Mouse (Mus musculus): ENCODE results near the gene Olfr785. TPM values are rescaled to one million over a fixed set of nuclear protein-coding genes. Genes with fewer than 3 reads are reported as not detected.
"Not testable (repeated sequence)": the region's sequence is repeated elsewhere in the genome, so short reads cannot be mapped to it uniquely, and the experiment has no call there.

The Olfr785 gene
- total RNA-seq (2015; ENCODE audit: low replicate concordance), result not detected in 2 replicates
- total RNA-seq (2017; ENCODE audit: low replicate concordance), result not detected in 2 replicates

DNA sequence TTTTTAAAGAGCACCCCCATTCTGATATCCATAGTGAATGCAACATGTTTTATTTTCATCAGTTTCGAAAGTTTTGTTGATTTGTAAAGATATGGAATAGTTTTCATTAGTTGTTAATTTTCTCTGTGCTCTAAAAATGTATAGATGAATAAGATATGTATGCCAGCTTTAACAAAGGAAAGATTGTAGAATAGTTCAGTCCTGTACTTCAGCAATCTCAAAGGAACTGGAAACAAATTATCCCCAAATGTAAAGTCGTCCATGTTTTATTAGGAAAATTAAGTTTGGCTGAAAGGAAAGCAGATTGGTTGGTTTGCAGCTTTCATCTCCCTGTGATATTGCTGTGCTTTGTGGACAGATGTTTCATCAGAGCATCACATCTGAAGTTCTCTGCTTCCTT is at the start of gene Olfr785:
Gene Olfr785, plus strand, starts transcription at position 301 of the 400 bp plus-strand sequence.
- no peak for ATAC-seq (replicated peaks; ENCODE audit: low FRiP score, poor library complexity, severe bottlenecking)

DNA sequence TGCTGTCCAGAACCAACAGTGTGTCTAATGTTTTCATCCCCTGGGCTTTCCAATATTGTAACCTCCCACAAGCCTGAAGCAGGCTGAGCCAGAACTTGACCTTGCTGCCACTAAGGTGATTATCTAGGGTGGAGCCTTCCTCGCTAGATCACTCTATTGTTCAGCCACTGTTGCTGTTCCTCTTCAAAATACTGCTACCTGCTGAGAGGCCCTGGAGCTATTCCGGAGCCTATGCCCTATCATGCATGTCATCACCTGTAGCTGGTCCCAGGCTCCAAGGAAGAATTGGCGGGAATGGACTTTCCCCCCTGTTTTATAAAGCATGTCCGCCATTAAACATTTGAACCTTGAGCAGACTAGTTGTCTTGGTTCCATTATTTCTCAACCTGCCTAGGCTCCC is 48.7 kb upstream of the Olfr785 start:
- ATAC-seq (replicated peaks; ENCODE audit: low FRiP score, poor library complexity, severe bottlenecking), result not testable (repeated sequence)

DNA sequence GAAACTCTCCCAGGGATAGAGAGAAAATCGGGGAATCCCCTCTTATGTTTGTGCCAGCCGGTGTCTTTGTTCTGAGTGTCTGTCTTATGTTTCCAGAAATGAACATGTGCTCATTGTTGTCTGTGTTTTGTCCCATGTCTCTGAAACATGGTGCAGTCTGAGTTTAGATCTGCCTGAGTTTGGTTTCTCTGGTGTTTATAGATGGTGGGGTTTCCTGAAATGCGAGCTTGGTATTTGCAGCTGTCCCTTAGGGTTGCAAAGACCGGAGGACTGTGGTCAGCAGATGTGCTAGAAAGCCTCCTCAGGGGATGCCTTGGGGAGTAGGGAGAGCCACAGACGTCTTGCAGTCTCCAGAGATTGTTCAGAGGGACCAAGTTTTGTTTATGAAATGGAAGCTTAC is 47.9 kb upstream of the Olfr785 start:
- no peak for ATAC-seq (replicated peaks; ENCODE audit: low FRiP score, poor library complexity, severe bottlenecking)

DNA sequence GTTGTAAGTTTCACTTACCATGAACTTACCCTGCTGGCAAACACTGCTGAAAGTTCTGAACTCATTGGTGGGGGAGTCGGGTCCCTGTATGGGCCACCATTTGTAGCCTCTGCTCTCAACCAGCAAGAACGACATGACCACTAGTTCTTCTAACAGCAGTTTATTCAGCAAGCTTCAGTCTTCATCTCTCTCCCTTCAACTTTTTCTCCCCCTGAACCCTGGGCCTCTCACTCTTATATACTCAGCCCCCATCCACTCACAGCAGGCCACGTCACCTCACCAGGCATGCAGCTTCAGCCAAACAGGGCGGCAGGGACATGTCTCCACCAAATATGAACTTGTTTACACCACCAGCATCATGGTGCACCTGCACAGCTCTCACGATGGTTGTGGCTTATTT is 31.2 kb upstream of the Olfr785 start:
- ATAC-seq (replicated peaks; ENCODE audit: low FRiP score, poor library complexity, severe bottlenecking), result not testable (repeated sequence)

DNA sequence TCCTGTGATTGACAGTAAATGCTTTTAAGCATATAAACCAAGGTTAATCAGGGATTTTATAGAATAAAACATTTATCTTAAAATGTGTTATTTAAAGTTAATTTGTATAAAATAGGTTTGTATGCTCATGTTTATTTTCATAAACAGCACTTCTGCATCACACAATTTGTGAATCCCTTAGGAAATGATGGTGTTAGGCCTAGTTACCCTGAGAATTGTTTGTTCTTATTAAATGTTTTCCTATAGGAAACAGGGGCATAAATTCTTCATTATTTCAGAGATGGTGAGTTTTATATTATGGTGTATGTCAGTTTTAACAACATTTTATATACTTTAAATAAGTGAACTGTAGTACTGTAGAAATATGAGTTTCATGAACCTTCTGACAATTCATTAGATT is 21.4 kb upstream of the Olfr785 start, which contains the start of gene Olfr784:
Gene Olfr784, plus strand, starts transcription at position 301 of the 400 bp plus-strand sequence.
- ATAC-seq (replicated peaks; ENCODE audit: low FRiP score, poor library complexity, severe bottlenecking), result no peak

DNA sequence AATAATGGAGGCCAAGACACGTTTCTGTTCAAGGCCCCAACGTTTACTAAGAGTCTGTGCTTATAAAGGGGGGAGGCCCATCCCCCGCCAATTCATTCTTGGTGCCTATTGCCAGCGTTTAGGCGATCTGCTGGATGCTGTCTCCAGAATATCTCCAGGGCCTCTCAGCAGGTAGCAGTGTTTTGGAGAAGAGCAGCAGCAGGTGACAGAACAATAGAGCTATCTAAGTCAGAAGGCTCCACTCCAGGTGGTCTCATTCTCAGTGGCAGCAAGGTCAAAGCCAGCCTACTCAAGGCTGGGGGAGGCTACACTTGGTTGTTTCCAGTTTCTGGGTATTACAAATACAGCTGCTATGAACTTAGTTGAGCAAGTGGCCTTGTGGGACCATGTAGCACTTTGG is 4.3 kb upstream of the Olfr785 start:
- ATAC-seq (replicated peaks; ENCODE audit: low FRiP score, poor library complexity, severe bottlenecking), result no peak

DNA sequence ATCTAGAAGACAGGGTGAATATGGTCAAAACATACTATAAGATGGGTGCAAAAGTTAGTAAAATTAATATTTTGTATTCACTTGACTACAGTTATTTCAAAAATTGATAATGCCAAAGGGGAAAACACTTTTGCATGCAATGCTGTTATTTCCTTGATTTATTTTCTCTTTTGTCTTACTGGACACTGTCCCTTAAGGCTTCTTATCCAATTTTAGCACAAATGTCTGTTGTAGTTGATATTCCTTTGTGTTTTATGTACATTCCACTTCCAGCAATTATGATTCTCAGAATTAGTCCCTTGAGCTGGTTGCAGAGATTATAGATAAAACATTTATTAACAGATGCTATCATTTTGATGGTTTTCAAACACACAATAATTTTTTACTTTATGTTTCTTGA is 21.8 kb downstream of the Olfr785 start, which contains the start of gene Olfr786:
Gene Olfr786, plus strand, starts transcription at position 301 of the 400 bp plus-strand sequence.
- no peak for ATAC-seq (replicated peaks; ENCODE audit: low FRiP score, poor library complexity, severe bottlenecking)

Other genes starting within 250 kb of the Olfr785 start
- not detected in 2 replicates for gene Olfr771, start 240.7 kb upstream of the Olfr785 start, total RNA-seq (2015; ENCODE audit: low replicate concordance)
- gene Olfr771, start 240.7 kb upstream of the Olfr785 start, total RNA-seq (2017; ENCODE audit: low replicate concordance), result not detected in 2 replicates
- not detected in 2 replicates for gene Olfr772, start 227.5 kb upstream of the Olfr785 start, total RNA-seq (2015; ENCODE audit: low replicate concordance)
- not detected in 2 replicates for gene Olfr772, start 227.5 kb upstream of the Olfr785 start, total RNA-seq (2017; ENCODE audit: low replicate concordance)
- gene Olfr773, start 218.0 kb upstream of the Olfr785 start, total RNA-seq (2015; ENCODE audit: low replicate concordance), result not detected in 2 replicates
- gene Olfr773, start 218.0 kb upstream of the Olfr785 start, total RNA-seq (2017; ENCODE audit: low replicate concordance), result not detected in 2 replicates
- gene Olfr774, start 169.2 kb upstream of the Olfr785 start, total RNA-seq (2015; ENCODE audit: low replicate concordance), result not detected in 2 replicates
- gene Olfr774, start 169.2 kb upstream of the Olfr785 start, total RNA-seq (2017; ENCODE audit: low replicate concordance), result not detected in 2 replicates
- gene Olfr775, start 157.0 kb upstream of the Olfr785 start, total RNA-seq (2015; ENCODE audit: low replicate concordance), result not detected in 2 replicates
- gene Olfr775, start 157.0 kb upstream of the Olfr785 start, total RNA-seq (2017; ENCODE audit: low replicate concordance), result not detected in 2 replicates
- not detected in 2 replicates for gene Olfr776, start 146.3 kb upstream of the Olfr785 start, total RNA-seq (2015; ENCODE audit: low replicate concordance)
- gene Olfr776, start 146.3 kb upstream of the Olfr785 start, total RNA-seq (2017; ENCODE audit: low replicate concordance), result not detected in 2 replicates
- gene Olfr777, start 133.9 kb upstream of the Olfr785 start, total RNA-seq (2015; ENCODE audit: low replicate concordance), result not detected in 2 replicates
- gene Olfr777, start 133.9 kb upstream of the Olfr785 start, total RNA-seq (2017; ENCODE audit: low replicate concordance), result not detected in 2 replicates
- not detected in 2 replicates for gene Olfr780, start 87.3 kb upstream of the Olfr785 start, total RNA-seq (2015; ENCODE audit: low replicate concordance)
- not detected in 2 replicates for gene Olfr780, start 87.3 kb upstream of the Olfr785 start, total RNA-seq (2017; ENCODE audit: low replicate concordance)
- gene Olfr781, start 76.6 kb upstream of the Olfr785 start, total RNA-seq (2015; ENCODE audit: low replicate concordance), result not detected in 2 replicates
- gene Olfr781, start 76.6 kb upstream of the Olfr785 start, total RNA-seq (2017; ENCODE audit: low replicate concordance), result not detected in 2 replicates
- not detected in 2 replicates for gene Olfr782, start 56.6 kb upstream of the Olfr785 start, total RNA-seq (2015; ENCODE audit: low replicate concordance)
- not detected in 2 replicates for gene Olfr782, start 56.6 kb upstream of the Olfr785 start, total RNA-seq (2017; ENCODE audit: low replicate concordance)
- gene Olfr784, start 21.3 kb upstream of the Olfr785 start, total RNA-seq (2015; ENCODE audit: low replicate concordance), result 0.42 TPM in 1 of 2 replicates, not detected in the other
- not detected in 2 replicates for gene Olfr784, start 21.3 kb upstream of the Olfr785 start, total RNA-seq (2017; ENCODE audit: low replicate concordance)
- gene Olfr786, start 21.9 kb downstream of the Olfr785 start, total RNA-seq (2015; ENCODE audit: low replicate concordance), result not detected in 2 replicates
- gene Olfr786, start 21.9 kb downstream of the Olfr785 start, total RNA-seq (2017; ENCODE audit: low replicate concordance), result not detected in 2 replicates
- not detected in 2 replicates for gene Olfr787, start 56.4 kb downstream of the Olfr785 start, total RNA-seq (2015; ENCODE audit: low replicate concordance)
- not detected in 2 replicates for gene Olfr787, start 56.4 kb downstream of the Olfr785 start, total RNA-seq (2017; ENCODE audit: low replicate concordance)
- gene Olfr788, start 65.6 kb downstream of the Olfr785 start, total RNA-seq (2015; ENCODE audit: low replicate concordance), result not detected in 2 replicates
- not detected in 2 replicates for gene Olfr788, start 65.6 kb downstream of the Olfr785 start, total RNA-seq (2017; ENCODE audit: low replicate concordance)
- not detected in 2 replicates for gene Olfr789, start 79.3 kb downstream of the Olfr785 start, total RNA-seq (2015; ENCODE audit: low replicate concordance)
- not detected in 2 replicates for gene Olfr789, start 79.3 kb downstream of the Olfr785 start, total RNA-seq (2017; ENCODE audit: low replicate concordance)
- gene Olfr790, start 93.1 kb downstream of the Olfr785 start, total RNA-seq (2015; ENCODE audit: low replicate concordance), result not detected in 2 replicates
- not detected in 2 replicates for gene Olfr790, start 93.1 kb downstream of the Olfr785 start, total RNA-seq (2017; ENCODE audit: low replicate concordance)
- not detected in 2 replicates for gene Olfr791, start 116.4 kb downstream of the Olfr785 start, total RNA-seq (2015; ENCODE audit: low replicate concordance)
- gene Olfr791, start 116.4 kb downstream of the Olfr785 start, total RNA-seq (2017; ENCODE audit: low replicate concordance), result not detected in 2 replicates
- not detected in 2 replicates for gene Olfr792, start 133.7 kb downstream of the Olfr785 start, total RNA-seq (2015; ENCODE audit: low replicate concordance)
- gene Olfr792, start 133.7 kb downstream of the Olfr785 start, total RNA-seq (2017; ENCODE audit: low replicate concordance), result not detected in 2 replicates
- not detected in 2 replicates for gene Olfr794, start 162.2 kb downstream of the Olfr785 start, total RNA-seq (2015; ENCODE audit: low replicate concordance)
- not detected in 2 replicates for gene Olfr794, start 162.2 kb downstream of the Olfr785 start, total RNA-seq (2017; ENCODE audit: low replicate concordance)
- gene Olfr796, start 207.1 kb downstream of the Olfr785 start, total RNA-seq (2015; ENCODE audit: low replicate concordance), result not detected in 2 replicates
- not detected in 2 replicates for gene Olfr796, start 207.1 kb downstream of the Olfr785 start, total RNA-seq (2017; ENCODE audit: low replicate concordance)
- not detected in 2 replicates for gene Olfr798, start 222.5 kb downstream of the Olfr785 start, total RNA-seq (2015; ENCODE audit: low replicate concordance)
- not detected in 2 replicates for gene Olfr798, start 222.5 kb downstream of the Olfr785 start, total RNA-seq (2017; ENCODE audit: low replicate concordance)
- not detected in 2 replicates for gene Olfr799, start 232.1 kb downstream of the Olfr785 start, total RNA-seq (2015; ENCODE audit: low replicate concordance)
- gene Olfr799, start 232.1 kb downstream of the Olfr785 start, total RNA-seq (2017; ENCODE audit: low replicate concordance), result not detected in 2 replicates